Mouse (Mus musculus) hindlimb bud, embryonic 11.5 days (tissue): ENCODE measurements around the gene Gm11111.

ENCODE experiments used
- DNase-seq: peaks from one replicate; pipeline ENCODE4 v3.0.0-alpha.2; 2012; ENCODE audit warnings: low read depth, low spot score; ENCODE audit errors: extremely low spot score

Gm11111 gene

GRCm38 (mm10) chr5:98580811-98581210 lies 28.3 kb downstream of the Gm11111 start:
- DNase-seq, result no peak

- no peak for DNase-seq
These were observed 29.6 kb downstream of the Gm11111 start for GRCm38 (mm10) chr5:98582051-98582450.

- no peak for DNase-seq
These were observed 33.4 kb downstream of the Gm11111 start for GRCm38 (mm10) chr5:98585915-98586314.
